Mouse (Mus musculus): Measurements from ENCODE around the gene Fzd9.
A peak's percentile ranks its signal among the peaks of the same experiment; 100 is the strongest.

The Fzd9 gene

GRCm38 (mm10) chr5:135251079-135251454 lies at the start of gene Fzd9:
Gene Fzd9, minus strand, starts transcription at chr5:135251230.
- peak; percentile 78 for DNase-seq (ENCODE audit: low read depth, low spot score)

GRCm38 (mm10) chr5:135292001-135292400 lies 41.0 kb upstream of the Fzd9 start:
- DNase-seq (ENCODE audit: low read depth, low spot score), result no peak

GRCm38 (mm10) chr5:135291193-135291592 lies 40.2 kb upstream of the Fzd9 start:
- DNase-seq (ENCODE audit: low read depth, low spot score), result no peak

- DNase-seq (ENCODE audit: low read depth, low spot score), result no peak
Measured at GRCm38 (mm10) chr5:135290703-135291102, 39.7 kb upstream of the Fzd9 start.

- no peak for DNase-seq (ENCODE audit: low read depth, low spot score)
Measured at GRCm38 (mm10) chr5:135286926-135287325, 35.9 kb upstream of the Fzd9 start.

GRCm38 (mm10) chr5:135286185-135286584 lies 35.2 kb upstream of the Fzd9 start:
- peak; percentile 73 for DNase-seq (ENCODE audit: low read depth, low spot score)

GRCm38 (mm10) chr5:135285211-135285610 lies 34.2 kb upstream of the Fzd9 start:
- no peak for DNase-seq (ENCODE audit: low read depth, low spot score)

- DNase-seq (ENCODE audit: low read depth, low spot score), result peak; percentile 44
Measured at GRCm38 (mm10) chr5:135280226-135280625, 29.2 kb upstream of the Fzd9 start.

- DNase-seq (ENCODE audit: low read depth, low spot score), result peak; percentile 45
Measured at GRCm38 (mm10) chr5:135276597-135276996, 25.6 kb upstream of the Fzd9 start.

GRCm38 (mm10) chr5:135274663-135275396 lies 23.8 kb upstream of the Fzd9 start:
- peak; percentile 43 for DNase-seq (ENCODE audit: low read depth, low spot score)

- no peak for DNase-seq (ENCODE audit: low read depth, low spot score)
Measured at GRCm38 (mm10) chr5:135271563-135272165, 20.6 kb upstream of the Fzd9 start.

GRCm38 (mm10) chr5:135270361-135270760 lies 19.3 kb upstream of the Fzd9 start:
- DNase-seq (ENCODE audit: low read depth, low spot score), result peak; percentile 61

GRCm38 (mm10) chr5:135269451-135269850 lies 18.4 kb upstream of the Fzd9 start:
- no peak for DNase-seq (ENCODE audit: low read depth, low spot score)

GRCm38 (mm10) chr5:135264548-135264947 lies 13.5 kb upstream of the Fzd9 start:
- no peak for DNase-seq (ENCODE audit: low read depth, low spot score)

GRCm38 (mm10) chr5:135263866-135264503 lies 13.0 kb upstream of the Fzd9 start:
- no peak for DNase-seq (ENCODE audit: low read depth, low spot score)

- no peak for DNase-seq (ENCODE audit: low read depth, low spot score)
Measured at GRCm38 (mm10) chr5:135258280-135259150, 7.5 kb upstream of the Fzd9 start.

GRCm38 (mm10) chr5:135257559-135257958 lies 6.5 kb upstream of the Fzd9 start:
- peak; percentile 88 for DNase-seq (ENCODE audit: low read depth, low spot score)

GRCm38 (mm10) chr5:135256166-135256565 lies 5.1 kb upstream of the Fzd9 start:
- DNase-seq (ENCODE audit: low read depth, low spot score), result peak; percentile 83

- DNase-seq (ENCODE audit: low read depth, low spot score), result peak; percentile 50
Measured at GRCm38 (mm10) chr5:135253741-135254401, 2.8 kb upstream of the Fzd9 start.

- DNase-seq (ENCODE audit: low read depth, low spot score), result peak; percentile 71
Measured at GRCm38 (mm10) chr5:135250186-135251078, 598 bp downstream of the Fzd9 start.

Measured in R1 (cell line).